Mouse (Mus musculus): ENCODE data around the gene Sytl2.

DNA sequence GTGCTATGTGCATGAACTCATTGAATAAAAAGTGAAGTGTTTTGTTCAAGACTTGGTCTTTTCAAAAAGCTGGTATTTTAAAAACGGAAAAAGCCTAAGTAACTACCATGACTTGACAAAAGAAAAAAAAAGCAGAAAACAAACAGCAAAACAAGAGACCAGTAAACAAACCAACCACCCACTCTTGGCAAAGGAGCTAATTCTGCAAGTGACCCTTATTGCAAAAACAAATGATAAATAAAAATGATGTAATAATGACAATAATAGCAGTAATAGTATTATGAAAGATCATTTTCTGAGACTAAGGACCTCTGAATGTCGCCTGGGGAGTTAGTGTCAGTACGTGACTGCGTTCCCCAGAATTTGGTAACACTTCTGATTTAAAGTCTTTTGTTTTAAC, 140.0 kb downstream of the Sytl2 start:
- TF ChIP-seq CTCF (IDR thresholded peaks at IDR 0.05; ENCODE audit: borderline replicate concordance, control insufficient read depth, extremely low read depth, insufficient read depth, low read length, poor library complexity) (no peak), POLR2A (IDR thresholded peaks at IDR 0.05; ENCODE audit: control insufficient read depth, extremely low read depth, insufficient read depth, low read length, poor library complexity) (no peak)
